Mouse (Mus musculus) heart, postnatal 0 days (tissue): ENCODE measurements around the gene Tenm2.

Experiments
- CTCF ChIP-seq: IDR thresholded peaks from 2 replicates; pipeline ENCODE4 v1.5.1; 2016; ENCODE audit warnings: antibody characterized with exemption, control low read depth, low read depth
- EP300 ChIP-seq: IDR thresholded peaks from 2 replicates; pipeline ENCODE4 v1.6.1; 2016; ENCODE audit warnings: antibody characterized with exemption, low read depth

DNA sequence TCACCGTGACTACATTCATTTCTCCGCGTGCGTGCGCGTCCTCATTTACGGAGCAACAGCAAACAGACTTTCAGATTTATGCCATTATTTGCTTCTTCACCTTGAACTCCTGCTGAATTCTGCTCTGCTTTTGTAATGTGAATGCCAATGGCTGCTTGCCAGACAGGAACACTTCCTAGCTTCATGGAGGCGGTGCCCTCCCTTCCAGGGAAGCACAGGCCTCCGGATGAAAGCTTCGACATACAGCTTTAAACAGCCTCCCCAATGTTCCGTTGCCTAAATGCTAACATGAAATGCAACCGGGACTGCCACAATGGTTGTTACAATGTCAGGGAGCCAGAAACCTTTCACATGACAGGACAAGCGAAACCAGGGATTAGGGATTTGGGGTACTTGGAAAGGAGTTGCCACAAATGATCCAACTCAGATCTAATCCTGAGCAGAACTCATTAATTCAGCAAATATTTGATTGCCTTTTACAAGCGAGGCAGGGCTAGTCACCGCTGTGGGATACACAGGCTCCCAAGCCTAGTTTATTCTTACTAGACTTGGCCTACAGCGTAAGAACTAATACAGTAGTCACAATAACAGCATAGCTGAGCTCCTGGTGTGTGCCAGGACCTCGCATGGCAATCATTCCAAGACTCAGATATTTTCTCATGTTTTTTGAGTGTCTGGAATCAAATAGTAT lies 970.8 kb downstream of the Tenm2 start:
- no peak for TF ChIP-seq EP300
- TF ChIP-seq CTCF = no peak
